Mouse (Mus musculus): ENCODE results near the gene Tdrd1. TPM values are rescaled to one million over a fixed set of nuclear protein-coding genes. Genes with fewer than 3 reads are reported as not detected.

Gene Tdrd1
- total and polyA plus RNA-seq, 3 experiments = not detected

GRCm38 (mm10) chr19:56852590-56852989 lies 26.6 kb downstream of the Tdrd1 start:
- H3K4me3 ChIP-seq (ENCODE audit: control insufficient read depth in 1 of 2, insufficient read depth in 1 of 2, low read depth in 2 of 2, low read length in 2 of 2) = no peak overlapping the region
- no peaks in the 10 kb centered on the region for H3K4me1 ChIP-seq (ENCODE audit: control insufficient read depth in 1 of 2, insufficient read depth in 2 of 2, low read length in 2 of 2)
- no peak overlapping the region for H3K9ac ChIP-seq (ENCODE audit: control insufficient read depth, low read depth, low read length, poor library complexity, severe bottlenecking)

GRCm38 (mm10) chr19:56856455-56856854 lies 30.4 kb downstream of the Tdrd1 start:
- Histone ChIP-seq H3K4me1 (ENCODE audit: control insufficient read depth in 1 of 2, insufficient read depth in 2 of 2, low read length in 2 of 2) (no peaks in the 10 kb centered on the region), H3K79me2 (ENCODE audit: control insufficient read depth, insufficient read depth, low read length, poor library complexity) (no peaks in the 10 kb centered on the region), H3K36me3 (ENCODE audit: control insufficient read depth in 1 of 2, insufficient read depth in 2 of 2, low read length in 2 of 2) (no peaks in the 10 kb centered on the region), H3K9ac (ENCODE audit: control insufficient read depth, low read depth, low read length, poor library complexity, severe bottlenecking) (no peak overlapping the region), H3K4me3 (ENCODE audit: control insufficient read depth in 1 of 2, insufficient read depth in 1 of 2, low read depth in 2 of 2, low read length in 2 of 2) (no peak overlapping the region), H3K9me3 (replicated peaks; ENCODE audit: insufficient read depth, low read length) (no peaks in the 10 kb centered on the region), H3K27ac (ENCODE audit: control insufficient read depth, low read depth, low read length) (no peak overlapping the region), H3K27me3 (ENCODE audit: control insufficient read depth in 1 of 2, insufficient read depth in 2 of 2, low read length in 2 of 2) (no peaks in the 10 kb centered on the region)
- TF ChIP-seq MEF2A (IDR thresholded peaks at IDR 0.05; ENCODE audit: extremely low read depth, insufficient replicate concordance, low read depth, low read length, poor library complexity, severe bottlenecking) (no peak), CHD1 (IDR thresholded peaks at IDR 0.05; ENCODE audit: low read depth, low read length) (no peak), BHLHE40 (IDR thresholded peaks at IDR 0.05; ENCODE audit: borderline replicate concordance, low read depth, low read length) (no peak)
- no peak for DNase-seq (ENCODE audit: low read depth, low spot score)

More at GRCm38 (mm10) chr19:56852590-56852989, 26.6 kb downstream of the Tdrd1 start:
- TF ChIP-seq ELF1 (IDR thresholded peaks at IDR 0.05; ENCODE audit: low read depth, low read length) (no peak), ZMIZ1 (IDR thresholded peaks at IDR 0.05; ENCODE audit: low read depth, low read length) (no peak), MAFK (IDR thresholded peaks at IDR 0.05; ENCODE audit: borderline replicate concordance, low read depth, low read length) (no peak), ZKSCAN1 (IDR thresholded peaks at IDR 0.05; ENCODE audit: low read depth, low read length) (no peak), E2F4 (IDR thresholded peaks at IDR 0.05; ENCODE audit: borderline replicate concordance, low read depth, low read length) (no peak), TCF12 (IDR thresholded peaks at IDR 0.05; ENCODE audit: low read depth, low read length) (no peak), TBP (IDR thresholded peaks at IDR 0.05; ENCODE audit: low read depth, low read length) (no peak), MYB (IDR thresholded peaks at IDR 0.05; ENCODE audit: low read depth, low read length) (no peak), POLR2A (IDR thresholded peaks at IDR 0.05; ENCODE audit: control insufficient read depth in 1 of 2, insufficient read depth in 1 of 2, low read depth in 1 of 2, low read length in 2 of 2, poor library complexity in 1 of 2) (no peak), GATA1 (IDR thresholded peaks at IDR 0.05; ENCODE audit: low read depth, low read length) (no peak)
- Histone ChIP-seq H3K9me3 (replicated peaks; ENCODE audit: insufficient read depth, low read length) (no peaks in the 10 kb centered on the region), H3K79me2 (ENCODE audit: control insufficient read depth, insufficient read depth, low read length, poor library complexity) (no peaks in the 10 kb centered on the region), H3K27ac (ENCODE audit: control insufficient read depth, low read depth, low read length) (no peak overlapping the region), H3K36me3 (ENCODE audit: control insufficient read depth in 1 of 2, insufficient read depth in 2 of 2, low read length in 2 of 2) (no peaks in the 10 kb centered on the region), H3K27me3 (ENCODE audit: control insufficient read depth in 1 of 2, insufficient read depth in 2 of 2, low read length in 2 of 2) (no peaks in the 10 kb centered on the region)
- DNase-seq (ENCODE audit: low read depth, low spot score) = no peak

- peaks cover 0 to 6% of the 10 kb centered on the region in 2 experiments; a peak in 2 of 4 replicates for H3K27me3 ChIP-seq (ENCODE audit: control insufficient read depth in 1 of 2, insufficient read depth in 2 of 2, low read length in 2 of 2)
- no peak for DNase-seq (ENCODE audit: low read depth, low spot score)
- no peaks in the 10 kb centered on the region for H3K36me3 ChIP-seq (ENCODE audit: control insufficient read depth in 1 of 2, insufficient read depth in 2 of 2, low read length in 2 of 2)
- H3K4me1 ChIP-seq (ENCODE audit: control insufficient read depth in 1 of 2, insufficient read depth in 2 of 2, low read length in 2 of 2) = no peaks in the 10 kb centered on the region
- H3K27ac ChIP-seq (ENCODE audit: control insufficient read depth, low read depth, low read length) = no peak overlapping the region
- H3K4me3 ChIP-seq (ENCODE audit: control insufficient read depth in 1 of 2, insufficient read depth in 1 of 2, low read depth in 2 of 2, low read length in 2 of 2) = no peak overlapping the region
- no peak for TF ChIP-seq E2F4 (IDR thresholded peaks at IDR 0.05; ENCODE audit: borderline replicate concordance, low read depth, low read length)
- no peak for TF ChIP-seq NELFE (IDR thresholded peaks at IDR 0.05; ENCODE audit: low read depth, low read length)
- no peak for TF ChIP-seq MAZ (IDR thresholded peaks at IDR 0.05; ENCODE audit: low read depth, low read length)
- TF ChIP-seq POLR2AphosphoS5 (IDR thresholded peaks at IDR 0.05; ENCODE audit: borderline replicate concordance, low read depth, low read length) = no peak
- no peak for TF ChIP-seq CHD2 (IDR thresholded peaks at IDR 0.05; ENCODE audit: low read length)
- no peaks in the 10 kb centered on the region for H3K79me2 ChIP-seq (ENCODE audit: control insufficient read depth, insufficient read depth, low read length, poor library complexity)
- no peak overlapping the region for H3K9ac ChIP-seq (ENCODE audit: control insufficient read depth, low read depth, low read length, poor library complexity, severe bottlenecking)
- no peaks in the 10 kb centered on the region for H3K9me3 ChIP-seq (replicated peaks; ENCODE audit: insufficient read depth, low read length)
These were observed 41.7 kb downstream of the Tdrd1 start for GRCm38 (mm10) chr19:56867701-56868100.

Data from MEL (cell line).